31 mouse cellular contexts compared by ENCODE assay signal in the genomic region with DNA sequence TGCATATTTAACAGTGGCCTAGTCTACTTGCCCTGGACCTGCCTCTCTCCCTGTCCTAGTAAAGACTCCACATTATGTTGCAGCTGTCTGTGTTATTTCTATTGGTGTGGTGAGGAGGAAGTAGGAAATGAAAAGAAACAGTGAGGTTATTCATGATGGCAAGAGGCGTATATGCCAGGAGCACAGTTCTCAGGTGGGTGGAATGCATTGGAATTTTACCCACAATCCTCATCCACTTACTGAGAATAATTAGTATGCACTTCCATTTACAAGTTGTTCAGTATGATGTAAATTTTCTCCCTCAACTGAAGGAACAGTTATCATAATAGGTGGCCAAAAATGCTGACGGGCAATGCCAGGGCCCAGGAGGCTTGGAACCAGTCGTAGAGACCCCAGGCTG. TPM values are rescaled to one million over a fixed set of nuclear protein-coding genes. Genes with fewer than 3 reads are reported as not detected.
"Had no signal": no experiment of that assay in that cellular context is flagged by ENCODE, and none has a peak within 500 bp of the region (broad histone marks: within the 10 kb centered on the region; RNA-seq: fewer than 3 reads in every experiment).

No protein-coding gene starts in this region.

- H3K4me2 ChIP-seq: heart, embryonic 12.5 days; hindbrain, embryonic 12.5 days; hindbrain, embryonic 14.5 days; intestine, embryonic 15.5 days; kidney, embryonic 15.5 days; limb, embryonic 13.5 days; limb, embryonic 15.5 days; liver, embryonic 12.5 days had no signal

- ATAC-seq: hindbrain, embryonic 16.5 days; inflammation-experienced regulatory T-cells, adult 6 months; intestine, embryonic 15.5 days; liver, embryonic 12.5 days had no signal

- H3K27me3 ChIP-seq: intestine, embryonic 15.5 days had no signal

- DNase-seq: gastrocnemius, adult 2 months; gastrocnemius, postnatal 10 days; gastrocnemius, postnatal 25 days; heart, adult 18-20 months; heart, postnatal 10 days; heart, postnatal 4 days; kidney, adult 11 months; kidney, adult 2 months; kidney, adult 9 months; kidney, postnatal 14 days; kidney, postnatal 36 days; layer of hippocampus, adult 9-11 months; layer of hippocampus, postnatal 36 days had no signal

- H3K36me3 ChIP-seq: heart, embryonic 10.5 days; heart, embryonic 12.5 days; hindbrain, embryonic 10.5 days; hindbrain, embryonic 12.5 days; intestine, embryonic 15.5 days; kidney, embryonic 15.5 days; limb, embryonic 13.5 days; limb, embryonic 15.5 days; liver, embryonic 12.5 days had no signal

- H3K9ac ChIP-seq: heart, embryonic 12.5 days; hindbrain, embryonic 12.5 days; hindbrain, embryonic 14.5 days; intestine, embryonic 15.5 days; kidney, embryonic 15.5 days; limb, embryonic 13.5 days; limb, embryonic 15.5 days; liver, embryonic 12.5 days had no signal

- H3K27ac ChIP-seq: gastrocnemius, adult 2 months; heart, embryonic 10.5 days; hindbrain, embryonic 10.5 days; hindbrain, embryonic 12.5 days; hindbrain, embryonic 14.5 days; intestine, embryonic 15.5 days; kidney, embryonic 15.5 days; kidney, postnatal 0 days; left cerebral cortex, adult 2 months; limb, embryonic 13.5 days; limb, embryonic 15.5 days; liver, embryonic 12.5 days had no signal

- H3K4me3 ChIP-seq: gastrocnemius, adult 2 months; heart, embryonic 10.5 days; heart, embryonic 12.5 days; hindbrain, embryonic 10.5 days; hindbrain, embryonic 12.5 days; intestine, embryonic 15.5 days; kidney, embryonic 15.5 days; left cerebral cortex, adult 2 months; limb, embryonic 13.5 days; limb, embryonic 15.5 days; liver, embryonic 12.5 days had no signal

- H3K9me3 ChIP-seq: heart, embryonic 10.5 days; heart, embryonic 12.5 days; hindbrain, embryonic 10.5 days; hindbrain, embryonic 12.5 days; intestine, embryonic 15.5 days; kidney, embryonic 15.5 days; limb, embryonic 13.5 days; limb, embryonic 15.5 days; liver, embryonic 12.5 days had no signal

RNA-seq across cellular contexts. Expression of a gene that starts 6.1 kb away (rescaled TPM):
- polyA plus RNA-seq: liver, embryonic 12.5 days had no signal

RNA-seq across cellular contexts. Expression of a gene that starts 23.3 kb away (rescaled TPM):
- polyA plus RNA-seq: heart, embryonic 10.5 days; heart, embryonic 12.5 days; heart, embryonic 14.5 days; heart, embryonic 16.5 days; hindbrain, embryonic 10.5 days; hindbrain, embryonic 12.5 days; hindbrain, embryonic 14.5 days; intestine, embryonic 15.5 days; kidney, adult 2 months; kidney, embryonic 15.5 days; kidney, postnatal 0 days; limb, embryonic 11.5 days; limb, embryonic 13.5 days; limb, embryonic 15.5 days; liver, adult 2 months; liver, embryonic 12.5 days had no signal
